Mouse (Mus musculus) heart, embryonic 15.5 days (tissue): ENCODE results near the gene Atp2c1. TPM values are rescaled to one million over a fixed set of nuclear protein-coding genes. Genes with fewer than 3 reads are reported as not detected.

ENCODE experiments used
- ATAC-seq: fragments of 200-750 bp; cut with Nextera tagmentation; replicated peaks from 2 replicates; pipeline ENCODE4 v1.8.0; 2017; ENCODE audit warnings: low read depth, moderate TSS enrichment; ENCODE audit not compliant: insufficient number of reproducible peaks, insufficient read depth, low FRiP score
- H3K27ac ChIP-seq: fragments of 300-500 bp; sonication (generic); 2 replicates; pipeline ENCODE4 v1.5.1; 2015; ENCODE audit warnings: mild to moderate bottlenecking, inconsistent platforms
- H3K27me3 ChIP-seq: fragments of 300-500 bp; sonication (generic); 2 replicates; pipeline ENCODE4 v1.6.1; 2015; ENCODE audit warnings: inconsistent platforms
- H3K36me3 ChIP-seq: fragments of 300-500 bp; sonication (generic); 2 replicates; pipeline ENCODE4 v1.6.1; 2015; ENCODE audit warnings: mild to moderate bottlenecking, inconsistent platforms
- H3K4me1 ChIP-seq: fragments of 300-500 bp; sonication (generic); replicated peaks from 2 replicates; pipeline ENCODE4 v1.6.1; 2015; ENCODE audit warnings: inconsistent platforms
- H3K4me2 ChIP-seq: fragments of 300-500 bp; sonication (generic); 2 replicates; pipeline ENCODE4 v1.6.1; 2015; ENCODE audit warnings: inconsistent platforms, mild to moderate bottlenecking, moderate library complexity
- H3K4me3 ChIP-seq: fragments of 300-500 bp; sonication (generic); 2 replicates; pipeline ENCODE4 v1.5.1; 2015; ENCODE audit warnings: mild to moderate bottlenecking, inconsistent platforms
- H3K9ac ChIP-seq: fragments of 300-500 bp; sonication (generic); 2 replicates; pipeline ENCODE4 v1.6.1; 2015; ENCODE audit warnings: mild to moderate bottlenecking, inconsistent platforms
- H3K9me3 ChIP-seq: fragments of 300-500 bp; sonication (generic); replicated peaks from 2 replicates; pipeline ENCODE4 v1.6.1; 2016; ENCODE audit warnings: inconsistent platforms
- WGBS: fragments of 180-500 bp; shearing (Covaris S2); methylation state at CpG from one replicate; pipeline ENCODE4 v1.1.7; 2015; ENCODE audit warnings: mixed read lengths; 5-methylcytosine and 5-hydroxymethylcytosine counted together
- polyA plus RNA-seq: library from polyadenylated mRNA; unstranded; fragments of >200 nt; fragmentation: Nextera tagmentation; extraction: Ambion mirVana; gene quantifications from 2 replicates; pipeline ENCODE4 v1.2.1, GENCODE M21; 2015

Gene Atp2c1
- polyA plus RNA-seq = 47.9 and 49.6 TPM in 2 replicates

- H3K9me3 ChIP-seq = no peaks in the 10 kb centered on the region
- no peak within 1 kb of the TSS for H3K4me2 ChIP-seq
- WGBS = 87% methylated on average over 12 of the region's 12 CpGs
- no peaks in the 10 kb centered on the region for H3K27me3 ChIP-seq
- H3K36me3 ChIP-seq = no peaks in the 10 kb centered on the region
- ATAC-seq = no peak
- H3K9ac ChIP-seq = no peak within 1 kb of the TSS
- H3K27ac ChIP-seq = no peak within 1 kb of the TSS
- H3K4me1 ChIP-seq = peaks cover 7% of the 10 kb centered on the region
- no peak within 1 kb of the TSS for H3K4me3 ChIP-seq
Measured at GRCm38 (mm10) chr9:105527219-105527618, at the start of gene Atp2c1. Atp2c1 (minus strand) TSS chr9:105527319.

GRCm38 (mm10) chr9:105557452-105557851 is 30.3 kb upstream of the Atp2c1 start:
- Histone ChIP-seq H3K4me1 (0 out of 2 replicates have a peak, but pooled peaks cover 3% of the 10 kb centered on the region), H3K36me3 (no peaks in the 10 kb centered on the region), H3K27me3 (no peaks in the 10 kb centered on the region), H3K9me3 (no peaks in the 10 kb centered on the region), H3K4me3 (no peak overlapping the region), H3K4me2 (no peak overlapping the region), H3K27ac (no peak overlapping the region), H3K9ac (no peak overlapping the region)
- ATAC-seq = no peak
- WGBS = 82% methylated on average over 5 of the region's 5 CpGs

GRCm38 (mm10) chr9:105556141-105556735 is 29.1 kb upstream of the Atp2c1 start:
- Histone ChIP-seq H3K4me3 (no peak overlapping the region), H3K27me3 (no peaks in the 10 kb centered on the region), H3K9ac (no peak overlapping the region), H3K36me3 (no peaks in the 10 kb centered on the region), H3K4me1 (0 out of 2 replicates have a peak, but pooled peaks cover 3% of the 10 kb centered on the region), H3K27ac (no peak overlapping the region), H3K9me3 (no peaks in the 10 kb centered on the region), H3K4me2 (no peak overlapping the region)
- no peak for ATAC-seq
- WGBS = 59% methylated on average over 8 of the region's 8 CpGs

GRCm38 (mm10) chr9:105554439-105554807 is 27.3 kb upstream of the Atp2c1 start:
- H3K27ac ChIP-seq = no peak overlapping the region
- 69% methylated on average over 7 of the region's 7 CpGs for WGBS
- H3K4me3 ChIP-seq = no peak overlapping the region; the same call in 1 of the 2 replicates
- H3K27me3 ChIP-seq = no peaks in the 10 kb centered on the region
- H3K9ac ChIP-seq = no peak overlapping the region
- H3K36me3 ChIP-seq = no peaks in the 10 kb centered on the region
- H3K4me2 ChIP-seq = peak overlapping the region; percentile 50
- H3K9me3 ChIP-seq = no peaks in the 10 kb centered on the region
- 0 out of 2 replicates have a peak, but pooled peaks cover 3% of the 10 kb centered on the region for H3K4me1 ChIP-seq
- no peak for ATAC-seq

GRCm38 (mm10) chr9:105553629-105554438 is 26.7 kb upstream of the Atp2c1 start:
- peak overlapping the region; percentile 50 for H3K4me2 ChIP-seq
- no peak for ATAC-seq
- 0 out of 2 replicates have a peak, but pooled peaks cover 7% of the 10 kb centered on the region for H3K4me1 ChIP-seq
- no peaks in the 10 kb centered on the region for H3K9me3 ChIP-seq
- H3K9ac ChIP-seq = no peak overlapping the region
- no peak overlapping the region for H3K27ac ChIP-seq
- WGBS = 22% methylated on average over 24 of the region's 24 CpGs
- no peaks in the 10 kb centered on the region for H3K27me3 ChIP-seq
- H3K4me3 ChIP-seq = peak overlapping the region; percentile 20; the same call in 1 of the 2 replicates
- H3K36me3 ChIP-seq = no peaks in the 10 kb centered on the region

GRCm38 (mm10) chr9:105551407-105551806 is 24.3 kb upstream of the Atp2c1 start:
- H3K9me3 ChIP-seq = no peaks in the 10 kb centered on the region
- no peak overlapping the region for H3K27ac ChIP-seq
- WGBS = 39% methylated on average over 4 of the region's 4 CpGs
- no peak for ATAC-seq
- no peaks in the 10 kb centered on the region for H3K36me3 ChIP-seq
- 0 out of 2 replicates have a peak, but pooled peaks cover 6% of the 10 kb centered on the region for H3K4me1 ChIP-seq
- no peak overlapping the region for H3K4me2 ChIP-seq
- H3K9ac ChIP-seq = no peak overlapping the region
- no peak overlapping the region for H3K4me3 ChIP-seq
- H3K27me3 ChIP-seq = no peaks in the 10 kb centered on the region

- WGBS = 34% methylated on average over 6 of the region's 6 CpGs
- H3K9me3 ChIP-seq = no peaks in the 10 kb centered on the region
- H3K27ac ChIP-seq = no peak overlapping the region
- H3K9ac ChIP-seq = no peak overlapping the region
- H3K4me2 ChIP-seq = no peak overlapping the region
- H3K4me3 ChIP-seq = no peak overlapping the region
- H3K36me3 ChIP-seq = no peaks in the 10 kb centered on the region
- ATAC-seq = no peak
- no peaks in the 10 kb centered on the region for H3K27me3 ChIP-seq
- 0 out of 2 replicates have a peak, but pooled peaks cover 4% of the 10 kb centered on the region for H3K4me1 ChIP-seq
Measured at GRCm38 (mm10) chr9:105549096-105549495, 22.0 kb upstream of the Atp2c1 start.

GRCm38 (mm10) chr9:105544013-105544750 is 17.1 kb upstream of the Atp2c1 start:
- Histone ChIP-seq H3K4me2 (no peak overlapping the region), H3K27me3 (no peaks in the 10 kb centered on the region), H3K36me3 (no peaks in the 10 kb centered on the region), H3K9ac (no peak overlapping the region), H3K9me3 (no peaks in the 10 kb centered on the region), H3K27ac (no peak overlapping the region), H3K4me1 (0 out of 2 replicates have a peak, but pooled peaks cover 2% of the 10 kb centered on the region), H3K4me3 (no peak overlapping the region)
- WGBS = 83% methylated on average over 8 of the region's 8 CpGs
- ATAC-seq = no peak

GRCm38 (mm10) chr9:105537473-105537872 is 10.4 kb upstream of the Atp2c1 start:
- no peak overlapping the region for H3K4me3 ChIP-seq
- no peak overlapping the region for H3K27ac ChIP-seq
- H3K9ac ChIP-seq = no peak overlapping the region
- H3K27me3 ChIP-seq = no peaks in the 10 kb centered on the region
- 0 out of 2 replicates have a peak, but pooled peaks cover 10% of the 10 kb centered on the region for H3K4me1 ChIP-seq
- no peak overlapping the region for H3K4me2 ChIP-seq
- ATAC-seq = no peak
- H3K9me3 ChIP-seq = no peaks in the 10 kb centered on the region
- H3K36me3 ChIP-seq = no peaks in the 10 kb centered on the region
- 45% methylated on average over 8 of the region's 8 CpGs for WGBS

- H3K9me3 ChIP-seq = no peaks in the 10 kb centered on the region
- H3K27me3 ChIP-seq = no peaks in the 10 kb centered on the region
- no peak overlapping the region for H3K9ac ChIP-seq
- no peak overlapping the region for H3K27ac ChIP-seq
- WGBS = 55% methylated on average over 10 of the region's 10 CpGs
- 0 out of 2 replicates have a peak, but pooled peaks cover 10% of the 10 kb centered on the region for H3K4me1 ChIP-seq
- H3K36me3 ChIP-seq = no peaks in the 10 kb centered on the region
- no peak overlapping the region for H3K4me3 ChIP-seq
- no peak overlapping the region for H3K4me2 ChIP-seq
- no peak for ATAC-seq
Measured at GRCm38 (mm10) chr9:105536877-105537276, 9.8 kb upstream of the Atp2c1 start.

- no peaks in the 10 kb centered on the region for H3K36me3 ChIP-seq
- no peaks in the 10 kb centered on the region for H3K9me3 ChIP-seq
- H3K4me3 ChIP-seq = no peak overlapping the region
- no peaks in the 10 kb centered on the region for H3K27me3 ChIP-seq
- no peak overlapping the region for H3K4me2 ChIP-seq
- H3K9ac ChIP-seq = no peak overlapping the region
- ATAC-seq = no peak
- WGBS = 37% methylated on average over 4 of the region's 4 CpGs
- no peak overlapping the region for H3K27ac ChIP-seq
- peaks cover 18% of the 10 kb centered on the region for H3K4me1 ChIP-seq
Measured at GRCm38 (mm10) chr9:105525355-105525754, 1.8 kb downstream of the Atp2c1 start.
